Mouse (Mus musculus) midbrain, embryonic 16.5 days (tissue): ENCODE results near the gene Samd5. TPM values are rescaled to one million over a fixed set of nuclear protein-coding genes. Genes with fewer than 3 reads are reported as not detected.

Experiments used
- ATAC-seq: fragments of 200-750 bp; cut with Nextera tagmentation; 2 replicates; pipeline ENCODE4 v1.8.0; 2017; ENCODE audit warnings: moderate TSS enrichment
- H3K27ac ChIP-seq: fragments of 300-500 bp; sonication (generic); 2 replicates; pipeline ENCODE4 v1.5.1; 2014; ENCODE audit warnings: mild to moderate bottlenecking, low read length, mixed read lengths
- H3K27me3 ChIP-seq: fragments of 300-500 bp; sonication (generic); 2 replicates; pipeline ENCODE4 v1.6.1; 2014; ENCODE audit warnings: low read depth, low read length, mixed read lengths; ENCODE audit not compliant: control insufficient read depth, insufficient read depth
- H3K36me3 ChIP-seq: fragments of 300-500 bp; sonication (generic); 2 replicates; pipeline ENCODE4 v1.6.1; 2014; ENCODE audit warnings: mild to moderate bottlenecking, low read length, moderate library complexity, mixed read lengths; ENCODE audit not compliant: control insufficient read depth, insufficient read depth
- H3K4me1 ChIP-seq: fragments of 300-500 bp; sonication (generic); 2 replicates; pipeline ENCODE4 v1.6.1; 2014; ENCODE audit warnings: mild to moderate bottlenecking, low read length, mixed read lengths; ENCODE audit not compliant: control insufficient read depth, insufficient read depth
- H3K4me2 ChIP-seq: fragments of 300-500 bp; sonication (generic); 2 replicates; pipeline ENCODE4 v1.6.1; 2014; ENCODE audit warnings: mild to moderate bottlenecking, low read length, mixed read lengths
- H3K4me3 ChIP-seq: fragments of 300-500 bp; sonication (generic); 2 replicates; pipeline ENCODE4 v1.5.1; 2014; ENCODE audit warnings: low read depth, mild to moderate bottlenecking, low read length, moderate library complexity, mixed read lengths
- H3K9ac ChIP-seq: fragments of 300-500 bp; sonication (generic); 2 replicates; pipeline ENCODE4 v1.6.1; 2014; ENCODE audit warnings: low read depth, low read length, mixed read lengths
- H3K9me3 ChIP-seq: fragments of 300-500 bp; sonication (generic); replicated peaks from 2 replicates; pipeline ENCODE4 v1.6.1; 2014; ENCODE audit warnings: mild to moderate bottlenecking, low read length, mixed read lengths; ENCODE audit not compliant: control insufficient read depth, poor library complexity, severe bottlenecking
- WGBS: fragments of 180-500 bp; shearing (Covaris S2); extraction: QIAGEN DNeasy Blood & Tissue Kit; methylation state at CpG from one replicate; pipeline ENCODE4 v1.1.7; 2014; 5-methylcytosine and 5-hydroxymethylcytosine counted together
- polyA plus RNA-seq: library from polyadenylated mRNA; unstranded; fragments of >200 nt; fragmentation: Nextera tagmentation; extraction: Ambion mirVana; gene quantifications from 2 replicates; pipeline ENCODE4 v1.2.1, GENCODE M21; 2015

Samd5 gene
- polyA plus RNA-seq, 1 experiment from 2014 or later: 7.7 TPM

DNA sequence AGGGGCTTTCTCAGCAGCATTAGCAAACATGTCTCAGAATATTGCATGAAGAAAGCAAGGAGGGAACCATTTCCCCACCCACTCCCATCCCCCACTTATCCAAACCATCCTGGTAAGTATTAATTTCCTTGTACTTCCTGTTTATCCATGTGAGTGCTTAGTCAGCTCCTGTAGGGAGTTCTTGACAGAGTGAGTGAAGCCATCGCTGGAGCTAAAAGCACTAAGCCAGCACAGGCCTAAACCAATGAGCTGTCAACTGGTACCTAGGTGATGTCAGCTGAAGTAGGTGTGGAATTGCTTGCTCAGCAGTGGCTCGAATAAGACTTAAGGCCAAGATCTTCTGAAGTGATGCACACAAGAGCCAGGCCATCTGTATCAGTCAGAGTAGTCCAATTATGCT lies 34.3 kb downstream of the Samd5 start:
- ATAC-seq: no peak
- H3K9me3 ChIP-seq: no peaks in the 10 kb centered on the region
- no peak overlapping the region for H3K27ac ChIP-seq
- H3K4me3 ChIP-seq: no peak overlapping the region
- 95% methylated on average over 2 of the region's 2 CpGs for WGBS
- no peak overlapping the region for H3K9ac ChIP-seq
- no peak overlapping the region for H3K4me2 ChIP-seq
- no peaks in the 10 kb centered on the region for H3K27me3 ChIP-seq
- no peaks in the 10 kb centered on the region for H3K36me3 ChIP-seq
- H3K4me1 ChIP-seq: peaks cover 8% of the 10 kb centered on the region

- Histone ChIP-seq H3K27me3 (no peaks in the 10 kb centered on the region), H3K27ac (no peak overlapping the region), H3K9me3 (no peaks in the 10 kb centered on the region), H3K4me2 (no peak overlapping the region), H3K4me3 (no peak overlapping the region), H3K36me3 (no peaks in the 10 kb centered on the region), H3K4me1 (peaks cover 8% of the 10 kb centered on the region), H3K9ac (no peak overlapping the region)
- ATAC-seq: no peak
- WGBS: 62% methylated on average over 2 of the region's 2 CpGs
Measured at GRCm38 (mm10) chr10:9640056-9640455, 35.0 kb downstream of the Samd5 start.

GRCm38 (mm10) chr10:9625356-9625755 lies 49.7 kb downstream of the Samd5 start:
- Histone ChIP-seq H3K36me3 (no peaks in the 10 kb centered on the region), H3K9ac (no peak overlapping the region), H3K4me2 (no peak overlapping the region), H3K27me3 (no peaks in the 10 kb centered on the region), H3K4me3 (no peak overlapping the region), H3K4me1 (0 out of 2 replicates have a peak, but pooled peaks cover 3% of the 10 kb centered on the region), H3K9me3 (no peaks in the 10 kb centered on the region), H3K27ac (no peak overlapping the region)
- ATAC-seq: no peak
- 8% methylated on average over 1 of the region's 1 CpGs for WGBS

DNA sequence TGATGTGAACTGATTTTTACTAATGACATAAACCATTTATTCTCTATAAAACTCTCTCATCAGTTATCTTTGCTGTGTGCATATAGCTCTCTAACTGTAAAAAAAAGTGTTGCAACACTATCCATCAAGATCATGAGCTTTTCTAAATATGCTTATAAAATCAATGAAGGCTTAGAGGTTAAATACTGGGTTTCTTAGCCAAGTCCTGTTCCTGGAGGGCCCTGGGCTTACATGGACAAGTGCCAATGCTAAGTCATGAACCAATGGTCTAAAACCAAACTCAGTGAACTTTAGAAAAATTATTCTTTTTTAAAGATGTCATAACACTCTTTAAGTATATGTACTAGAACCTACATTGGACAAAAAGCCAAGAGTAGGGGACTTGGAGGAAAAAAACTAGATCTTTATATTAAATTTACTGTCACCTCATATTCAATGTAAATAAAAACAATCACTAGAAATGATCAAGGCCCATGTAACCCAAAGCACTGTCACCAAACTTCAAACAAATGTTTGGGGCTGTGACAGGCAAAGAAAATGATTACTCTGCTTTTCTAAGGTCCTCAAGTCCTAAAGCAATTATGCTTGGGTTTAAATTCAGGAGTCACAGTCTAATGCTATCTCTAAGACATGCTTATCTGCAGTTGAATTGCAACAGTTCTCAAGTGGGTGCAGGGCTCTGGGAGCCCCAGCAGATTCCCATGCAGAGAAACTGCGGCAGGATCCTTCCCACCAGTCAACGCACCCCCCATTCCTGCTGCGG lies 52.9 kb downstream of the Samd5 start:
- H3K4me1 ChIP-seq: 0 out of 2 replicates have a peak, but pooled peaks cover 3% of the 10 kb centered on the region
- H3K9ac ChIP-seq: no peak overlapping the region
- ATAC-seq: no peak
- no peaks in the 10 kb centered on the region for H3K27me3 ChIP-seq
- no peak overlapping the region for H3K4me3 ChIP-seq
- H3K9me3 ChIP-seq: no peaks in the 10 kb centered on the region
- H3K36me3 ChIP-seq: no peaks in the 10 kb centered on the region
- WGBS: 91% methylated on average over 3 of the region's 3 CpGs
- no peak overlapping the region for H3K27ac ChIP-seq
- no peak overlapping the region for H3K4me2 ChIP-seq

DNA sequence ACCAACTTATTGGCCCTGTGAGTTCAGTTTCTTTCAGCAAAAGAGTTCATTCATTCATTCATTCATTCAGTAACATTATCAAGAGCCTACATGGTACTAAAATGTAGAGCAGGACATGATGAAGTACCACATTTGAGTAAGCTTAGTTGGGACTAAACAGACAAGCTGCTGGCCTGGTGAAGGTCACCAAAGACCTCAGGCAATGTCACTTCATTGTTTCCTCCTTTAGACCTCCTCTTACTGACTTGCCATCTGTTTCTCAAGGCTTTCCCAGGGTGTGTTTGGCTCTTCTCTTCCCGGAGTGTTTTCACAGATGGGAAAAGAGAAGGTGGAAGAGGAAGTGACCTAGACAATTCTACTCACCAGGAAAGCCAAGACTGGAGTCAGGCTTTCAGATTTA lies 54.0 kb downstream of the Samd5 start:
- Histone ChIP-seq H3K9me3 (no peaks in the 10 kb centered on the region), H3K27ac (no peak overlapping the region), H3K4me3 (no peak overlapping the region), H3K9ac (no peak overlapping the region), H3K27me3 (no peaks in the 10 kb centered on the region), H3K36me3 (no peaks in the 10 kb centered on the region), H3K4me2 (no peak overlapping the region), H3K4me1 (0 out of 2 replicates have a peak, but pooled peaks cover 3% of the 10 kb centered on the region)
- WGBS: 75% methylated on average over 1 of the region's 1 CpGs
- ATAC-seq: no peak

DNA sequence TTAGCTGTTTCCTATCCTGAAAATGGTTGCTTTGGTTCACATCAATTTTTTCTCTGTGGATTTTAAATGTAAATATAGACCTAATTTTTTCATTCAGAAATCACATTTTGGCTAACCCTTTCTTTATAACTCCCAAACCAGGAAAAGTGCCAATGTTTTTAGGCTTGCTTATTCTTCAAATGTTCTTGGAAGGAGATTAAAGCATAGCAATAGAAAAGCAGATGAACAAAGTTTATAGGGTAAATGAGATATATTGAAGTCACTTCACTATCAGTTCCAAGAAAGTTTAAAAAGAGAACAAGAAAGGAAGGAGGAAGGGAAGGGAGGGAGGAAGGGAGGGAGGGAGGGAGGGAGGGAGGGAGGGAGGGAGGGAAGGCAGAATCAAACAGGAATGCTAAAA lies 60.0 kb downstream of the Samd5 start:
- ATAC-seq: no peak

DNA sequence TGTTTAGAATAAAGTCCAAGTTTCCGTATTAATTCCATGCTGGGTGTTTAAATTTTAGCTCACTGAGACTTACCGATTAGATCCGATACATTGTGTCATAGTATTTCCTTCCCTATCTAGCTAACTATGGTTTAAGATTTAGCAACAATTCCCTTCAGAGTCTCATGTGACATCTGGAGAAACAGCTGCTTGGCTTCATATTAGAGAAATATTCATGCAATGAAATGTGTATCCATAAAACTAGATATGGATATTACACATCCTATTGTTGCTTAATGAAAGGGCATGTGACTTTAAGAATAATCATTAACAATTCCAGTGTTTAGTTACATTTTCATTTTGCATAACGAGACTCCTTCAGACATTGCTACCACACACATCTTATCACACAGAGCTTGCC lies 66.2 kb downstream of the Samd5 start:
- no peaks in the 10 kb centered on the region for H3K9me3 ChIP-seq
- peaks cover 12% of the 10 kb centered on the region; the same call in 1 of the 2 replicates for H3K4me1 ChIP-seq
- H3K4me2 ChIP-seq: no peak overlapping the region
- H3K27ac ChIP-seq: no peak overlapping the region
- H3K27me3 ChIP-seq: no peaks in the 10 kb centered on the region
- H3K4me3 ChIP-seq: no peak overlapping the region
- H3K9ac ChIP-seq: no peak overlapping the region
- 72% methylated on average over 4 of the region's 4 CpGs for WGBS
- ATAC-seq: no peak
- no peaks in the 10 kb centered on the region for H3K36me3 ChIP-seq

More for the DNA sequence above, 60.0 kb downstream of the Samd5 start:
- H3K36me3 ChIP-seq: no peaks in the 10 kb centered on the region
- H3K27me3 ChIP-seq: no peaks in the 10 kb centered on the region
- no peak overlapping the region for H3K27ac ChIP-seq
- no peaks in the 10 kb centered on the region for H3K4me1 ChIP-seq
- no peak overlapping the region for H3K4me3 ChIP-seq
- H3K4me2 ChIP-seq: no peak overlapping the region
- H3K9me3 ChIP-seq: no peaks in the 10 kb centered on the region
- no peak overlapping the region for H3K9ac ChIP-seq

DNA sequence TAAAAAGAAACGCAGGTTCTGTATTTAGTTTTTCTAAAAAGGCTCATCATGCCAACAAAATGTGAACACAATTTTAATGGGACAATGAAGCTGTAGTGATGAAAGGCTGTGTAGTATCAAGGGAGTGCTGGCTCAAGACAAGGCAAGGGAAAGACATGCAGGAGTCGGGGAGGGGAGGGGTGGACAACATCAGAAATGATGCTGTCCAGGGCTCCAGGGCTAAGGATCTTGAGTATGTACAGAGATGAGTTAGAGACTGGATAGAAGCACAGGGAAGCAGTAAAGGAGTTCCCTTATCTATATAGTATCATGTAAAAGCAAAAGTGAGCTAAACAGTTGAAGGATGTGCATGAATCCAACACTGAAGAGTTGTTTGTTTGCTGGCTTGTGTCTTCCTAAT lies 67.9 kb downstream of the Samd5 start:
- H3K27me3 ChIP-seq: no peaks in the 10 kb centered on the region
- no peak overlapping the region for H3K4me2 ChIP-seq
- H3K9ac ChIP-seq: no peak overlapping the region
- peaks cover 12% of the 10 kb centered on the region; the same call in 1 of the 2 replicates for H3K4me1 ChIP-seq
- H3K27ac ChIP-seq: no peak overlapping the region
- ATAC-seq: no peak
- H3K4me3 ChIP-seq: no peak overlapping the region
- no peaks in the 10 kb centered on the region for H3K36me3 ChIP-seq
- WGBS: 97% methylated on average over 2 of the region's 2 CpGs
- H3K9me3 ChIP-seq: no peaks in the 10 kb centered on the region

GRCm38 (mm10) chr10:9605635-9606034 lies 69.4 kb downstream of the Samd5 start:
- Histone ChIP-seq H3K9me3 (no peaks in the 10 kb centered on the region), H3K27ac (no peak overlapping the region), H3K27me3 (no peaks in the 10 kb centered on the region), H3K4me2 (no peak overlapping the region), H3K9ac (no peak overlapping the region), H3K4me3 (no peak overlapping the region), H3K4me1 (peaks cover 12% of the 10 kb centered on the region; the same call in 1 of the 2 replicates), H3K36me3 (no peaks in the 10 kb centered on the region)
- 77% methylated on average over 5 of the region's 5 CpGs for WGBS
- 0 out of 2 replicates have a peak, but pooled peaks have one; percentile 45 for ATAC-seq
